Mouse (Mus musculus): ENCODE measurements around the gene Fhl1. TPM values are rescaled to one million over a fixed set of nuclear protein-coding genes. Genes with fewer than 3 reads are reported as not detected.

The Fhl1 gene
- polyA plus RNA-seq, 1 experiment from 2014 or later = 545 TPM

DNA sequence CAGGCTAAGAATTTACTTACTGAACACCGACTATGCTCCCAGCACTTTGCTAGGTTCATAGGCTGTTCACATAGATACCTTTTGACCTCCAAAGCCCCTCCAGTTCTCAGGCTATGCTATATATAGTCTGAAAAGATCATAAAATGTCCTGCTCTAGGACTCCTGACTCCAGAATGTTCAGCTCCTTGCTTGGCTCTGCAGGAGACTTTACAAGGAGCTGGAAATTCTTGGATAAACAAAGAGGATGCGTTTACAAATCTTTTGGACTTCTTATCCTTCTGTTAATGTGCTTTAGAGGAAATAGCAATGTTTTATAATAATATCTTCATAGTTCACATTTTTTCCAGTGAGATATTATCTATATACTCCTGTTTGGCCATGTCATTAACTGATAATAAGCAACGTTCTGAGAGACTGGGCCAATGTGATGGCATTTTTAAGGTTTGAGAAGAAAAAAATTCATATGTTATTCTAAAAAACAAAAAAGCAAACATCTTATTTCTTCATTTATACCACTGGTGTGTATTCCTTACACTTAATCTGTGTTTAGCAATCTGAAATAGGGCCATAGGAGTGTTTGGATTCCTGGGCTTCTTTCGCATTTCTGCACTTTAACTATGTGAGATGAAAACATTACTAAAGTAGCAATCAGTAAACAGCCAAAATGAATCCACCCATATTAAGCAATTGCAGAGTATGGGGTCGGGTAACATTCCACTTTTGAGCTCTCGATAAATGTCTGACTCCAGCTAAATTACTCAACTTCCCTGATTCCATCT, 22.8 kb upstream of the Fhl1 start:
- Histone ChIP-seq H3K27ac (ENCODE audit: low read length) (peak overlapping the region; percentile 66), H3K4me3 (ENCODE audit: low read length) (no peak overlapping the region), H3K4me2 (ENCODE audit: low read depth, low read length) (no peak overlapping the region), H3K36me3 (ENCODE audit: control insufficient read depth, insufficient read depth, low read length) (no peaks in the 10 kb centered on the region), H3K9ac (ENCODE audit: low read length) (no peak overlapping the region), H3K4me1 (replicated peaks; ENCODE audit: control insufficient read depth, insufficient read depth, low read length) (no peaks in the 10 kb centered on the region), H3K9me3 (ENCODE audit: control insufficient read depth, low read length) (no peaks in the 10 kb centered on the region), H3K27me3 (ENCODE audit: control insufficient read depth, insufficient read depth, low read depth, low read length) (no peaks in the 10 kb centered on the region)
- 50% methylated on average over 6 of the region's 6 CpGs for WGBS
- peak; percentile 88 for ATAC-seq (ENCODE audit: low read depth)

DNA sequence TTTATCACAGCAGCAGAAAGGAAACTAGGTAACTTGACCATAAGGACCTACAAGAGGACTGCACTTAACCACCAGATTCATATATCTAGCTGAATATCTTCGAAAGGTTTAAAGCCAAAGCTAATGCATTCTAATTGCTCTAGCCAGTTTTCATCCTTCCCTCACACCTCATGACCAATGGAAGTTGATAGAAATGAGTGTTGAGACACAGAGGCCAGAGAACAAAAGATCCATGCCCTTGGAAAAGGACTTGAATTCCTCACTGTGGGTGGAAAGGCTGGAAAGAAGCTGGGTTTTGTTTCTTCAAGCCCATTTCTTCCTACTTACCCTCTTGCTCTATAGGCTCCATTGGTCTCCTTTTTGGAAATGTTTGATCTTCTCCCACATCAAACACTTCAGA, 21.1 kb upstream of the Fhl1 start:
- no peaks in the 10 kb centered on the region for H3K27me3 ChIP-seq (ENCODE audit: control insufficient read depth, insufficient read depth, low read depth, low read length)
- no peak overlapping the region for H3K4me2 ChIP-seq (ENCODE audit: low read depth, low read length)
- ATAC-seq (ENCODE audit: low read depth) = no peak

DNA sequence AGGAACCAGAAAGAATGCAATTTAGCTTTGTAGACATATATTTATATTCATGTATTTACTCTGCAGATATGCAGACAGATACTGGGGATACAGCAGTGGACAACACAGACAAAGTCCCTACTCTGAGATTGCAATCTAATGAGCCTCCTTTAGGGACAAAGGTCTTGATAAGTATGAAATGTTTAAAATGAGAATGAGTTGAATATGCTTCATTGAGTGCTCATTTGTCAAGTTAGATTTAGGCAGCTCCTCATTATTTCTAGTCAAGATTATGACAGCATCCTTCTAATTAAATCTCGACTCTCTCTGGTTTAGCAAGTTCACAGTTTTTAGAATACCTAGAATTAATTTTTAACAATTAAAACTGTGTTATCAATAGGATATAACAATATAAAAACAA, 18.9 kb upstream of the Fhl1 start:
- Histone ChIP-seq H3K4me1 (replicated peaks; ENCODE audit: control insufficient read depth, insufficient read depth, low read length) (no peaks in the 10 kb centered on the region), H3K9me3 (ENCODE audit: control insufficient read depth, low read length) (no peaks in the 10 kb centered on the region), H3K9ac (ENCODE audit: low read length) (no peak overlapping the region), H3K27me3 (ENCODE audit: control insufficient read depth, insufficient read depth, low read depth, low read length) (no peaks in the 10 kb centered on the region), H3K36me3 (ENCODE audit: control insufficient read depth, insufficient read depth, low read length) (no peaks in the 10 kb centered on the region), H3K4me3 (ENCODE audit: low read length) (no peak overlapping the region), H3K27ac (ENCODE audit: low read length) (no peak overlapping the region), H3K4me2 (ENCODE audit: low read depth, low read length) (no peak overlapping the region)
- 74% methylated on average over 1 of the region's 1 CpGs for WGBS
- ATAC-seq (ENCODE audit: low read depth) = no peak

More for the DNA sequence above, 21.1 kb upstream of the Fhl1 start:
- no peak overlapping the region for H3K9ac ChIP-seq (ENCODE audit: low read length)
- H3K27ac ChIP-seq (ENCODE audit: low read length) = peak overlapping the region; percentile 10; the same call in 1 of the 2 replicates
- no peaks in the 10 kb centered on the region for H3K9me3 ChIP-seq (ENCODE audit: control insufficient read depth, low read length)
- no peak overlapping the region for H3K4me3 ChIP-seq (ENCODE audit: low read length)
- WGBS = 85% methylated on average over 1 of the region's 1 CpGs
- H3K4me1 ChIP-seq (replicated peaks; ENCODE audit: control insufficient read depth, insufficient read depth, low read length) = no peaks in the 10 kb centered on the region
- H3K36me3 ChIP-seq (ENCODE audit: control insufficient read depth, insufficient read depth, low read length) = no peaks in the 10 kb centered on the region

DNA sequence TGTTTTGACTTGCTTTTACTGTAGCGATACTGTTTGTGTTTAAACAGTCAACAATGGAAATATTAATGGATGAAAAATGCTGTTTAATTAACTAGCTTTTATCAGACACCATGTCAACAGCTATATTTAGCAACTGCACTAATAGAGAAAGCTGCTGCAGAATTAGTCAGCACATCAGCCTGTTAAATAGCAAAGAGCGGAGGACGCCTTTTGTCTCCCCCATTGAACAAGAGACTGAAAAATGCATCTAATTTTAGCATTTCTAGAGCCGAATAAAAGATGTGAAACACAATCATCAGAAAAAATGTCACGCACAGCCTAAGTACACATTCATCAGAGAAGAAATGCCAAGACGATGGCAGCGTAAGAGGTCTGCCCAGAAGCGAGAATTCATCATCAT, 9.0 kb upstream of the Fhl1 start:
- no peaks in the 10 kb centered on the region for H3K9me3 ChIP-seq (ENCODE audit: control insufficient read depth, low read length)
- no peaks in the 10 kb centered on the region for H3K36me3 ChIP-seq (ENCODE audit: control insufficient read depth, insufficient read depth, low read length)
- H3K4me2 ChIP-seq (ENCODE audit: low read depth, low read length) = no peak overlapping the region
- H3K27me3 ChIP-seq (ENCODE audit: control insufficient read depth, insufficient read depth, low read depth, low read length) = no peaks in the 10 kb centered on the region
- ATAC-seq (ENCODE audit: low read depth) = no peak
- no peak overlapping the region for H3K9ac ChIP-seq (ENCODE audit: low read length)
- 78% methylated on average over 8 of the region's 8 CpGs for WGBS
- H3K4me1 ChIP-seq (replicated peaks; ENCODE audit: control insufficient read depth, insufficient read depth, low read length) = no peaks in the 10 kb centered on the region
- no peak overlapping the region for H3K4me3 ChIP-seq (ENCODE audit: low read length)
- H3K27ac ChIP-seq (ENCODE audit: low read length) = no peak overlapping the region

DNA sequence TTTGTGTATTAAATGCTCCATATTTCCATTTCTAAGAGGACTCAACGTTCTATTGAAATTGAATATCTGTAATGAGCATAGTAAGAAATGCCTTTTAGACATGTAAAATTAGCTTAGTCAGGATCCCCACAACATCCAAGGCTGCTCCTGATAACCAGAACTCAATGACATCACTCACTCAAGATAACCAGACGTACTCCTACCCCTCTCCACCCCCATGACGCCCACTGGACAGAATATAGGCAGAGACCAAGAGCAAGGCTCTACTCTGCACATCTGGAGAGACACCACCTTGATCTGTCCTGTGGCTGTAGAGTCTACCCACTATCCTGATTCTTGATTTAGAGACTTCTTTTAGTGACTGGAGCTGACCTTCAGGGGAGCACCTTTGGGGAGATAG, 3.1 kb upstream of the Fhl1 start:
- Histone ChIP-seq H3K4me1 (replicated peaks; ENCODE audit: control insufficient read depth, insufficient read depth, low read length) (peaks cover 4% of the 10 kb centered on the region; the same call in 1 of the 2 replicates), H3K27ac (ENCODE audit: low read length) (no peak overlapping the region), H3K9me3 (ENCODE audit: control insufficient read depth, low read length) (no peaks in the 10 kb centered on the region), H3K4me3 (ENCODE audit: low read length) (no peak overlapping the region), H3K36me3 (ENCODE audit: control insufficient read depth, insufficient read depth, low read length) (no peaks in the 10 kb centered on the region), H3K9ac (ENCODE audit: low read length) (no peak overlapping the region), H3K27me3 (ENCODE audit: control insufficient read depth, insufficient read depth, low read depth, low read length) (no peaks in the 10 kb centered on the region), H3K4me2 (ENCODE audit: low read depth, low read length) (no peak overlapping the region)
- WGBS = 52% methylated on average over 3 of the region's 3 CpGs
- no peak for ATAC-seq (ENCODE audit: low read depth)

- peak overlapping the region; percentile 63 for H3K4me3 ChIP-seq (ENCODE audit: low read length)
- WGBS = 26% methylated on average over 8 of the region's 10 CpGs
- H3K4me2 ChIP-seq (ENCODE audit: low read depth, low read length) = peak overlapping the region; percentile 57
- peak overlapping the region; percentile 66 for H3K9ac ChIP-seq (ENCODE audit: low read length)
- peaks cover 4% of the 10 kb centered on the region; the same call in 1 of the 2 replicates for H3K4me1 ChIP-seq (replicated peaks; ENCODE audit: control insufficient read depth, insufficient read depth, low read length)
- peak overlapping the region; percentile 72 for H3K27ac ChIP-seq (ENCODE audit: low read length)
- ATAC-seq (ENCODE audit: low read depth) = peak; percentile 27
- no peaks in the 10 kb centered on the region for H3K36me3 ChIP-seq (ENCODE audit: control insufficient read depth, insufficient read depth, low read length)
- H3K27me3 ChIP-seq (ENCODE audit: control insufficient read depth, insufficient read depth, low read depth, low read length) = no peaks in the 10 kb centered on the region
- no peaks in the 10 kb centered on the region for H3K9me3 ChIP-seq (ENCODE audit: control insufficient read depth, low read length)
These were observed 720 bp upstream of the Fhl1 start for GRCm38 (mm10) chrX:56730828-56731305.

DNA sequence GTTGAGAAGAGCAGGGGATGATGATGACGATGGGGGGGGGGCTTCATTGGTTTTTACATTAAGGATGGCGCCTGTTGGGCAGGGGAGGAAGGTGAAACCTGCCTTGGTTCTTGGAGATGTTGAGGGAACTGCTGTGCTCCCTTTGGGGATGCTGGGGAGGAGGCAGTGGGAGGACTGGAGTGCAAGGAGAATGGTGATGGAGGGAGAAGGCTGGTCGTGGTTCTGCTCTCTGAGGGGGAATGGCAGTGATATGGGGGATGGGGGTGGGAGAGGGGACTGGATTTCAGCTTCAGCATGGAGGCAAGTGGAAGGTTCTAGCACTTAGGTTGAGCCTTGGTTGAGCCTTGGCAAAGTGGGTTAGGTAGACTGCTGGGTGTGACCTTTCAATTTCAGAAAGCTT, 814 bp downstream of the Fhl1 start:
- no peaks in the 10 kb centered on the region for H3K9me3 ChIP-seq (ENCODE audit: control insufficient read depth, low read length)
- 11% methylated on average over 3 of the region's 3 CpGs for WGBS
- peak overlapping the region; percentile 57 for H3K4me2 ChIP-seq (ENCODE audit: low read depth, low read length)
- H3K36me3 ChIP-seq (ENCODE audit: control insufficient read depth, insufficient read depth, low read length) = no peaks in the 10 kb centered on the region
- H3K9ac ChIP-seq (ENCODE audit: low read length) = peak overlapping the region; percentile 79
- ATAC-seq (ENCODE audit: low read depth) = no peak
- H3K4me1 ChIP-seq (replicated peaks; ENCODE audit: control insufficient read depth, insufficient read depth, low read length) = peaks cover 4% of the 10 kb centered on the region; the same call in 1 of the 2 replicates
- no peaks in the 10 kb centered on the region for H3K27me3 ChIP-seq (ENCODE audit: control insufficient read depth, insufficient read depth, low read depth, low read length)
- peak overlapping the region; percentile 77 for H3K27ac ChIP-seq (ENCODE audit: low read length)
- H3K4me3 ChIP-seq (ENCODE audit: low read length) = peak overlapping the region; percentile 63

DNA sequence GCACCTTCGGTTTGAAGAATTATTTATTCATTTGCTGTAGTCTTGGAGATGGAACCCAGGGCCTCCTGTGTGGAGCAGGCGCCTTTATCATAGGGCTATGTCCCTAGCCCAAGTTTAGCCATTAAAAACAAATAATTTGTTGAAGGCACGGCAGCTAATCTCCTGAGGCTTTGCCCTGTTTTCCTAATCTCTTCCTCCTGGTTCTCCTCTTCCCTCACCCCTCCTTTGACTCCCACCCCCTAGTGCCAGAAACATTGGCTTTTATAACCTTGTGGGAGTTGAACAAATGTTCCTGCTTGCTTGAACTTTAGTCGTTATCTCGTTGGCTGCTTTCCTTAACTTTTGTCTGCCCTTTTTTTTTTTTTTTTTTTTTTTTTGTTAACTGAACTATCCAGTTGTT, 2.8 kb downstream of the Fhl1 start:
- peak overlapping the region; percentile 38 for H3K4me3 ChIP-seq (ENCODE audit: low read length)
- H3K9ac ChIP-seq (ENCODE audit: low read length) = peak overlapping the region; percentile 28; the same call in 1 of the 2 replicates
- peaks cover 4% of the 10 kb centered on the region; the same call in 1 of the 2 replicates for H3K4me1 ChIP-seq (replicated peaks; ENCODE audit: control insufficient read depth, insufficient read depth, low read length)
- WGBS = 28% methylated on average over 5 of the region's 5 CpGs
- H3K27me3 ChIP-seq (ENCODE audit: control insufficient read depth, insufficient read depth, low read depth, low read length) = no peaks in the 10 kb centered on the region
- H3K36me3 ChIP-seq (ENCODE audit: control insufficient read depth, insufficient read depth, low read length) = no peaks in the 10 kb centered on the region
- H3K27ac ChIP-seq (ENCODE audit: low read length) = peak overlapping the region; percentile 61; the same call in 1 of the 2 replicates
- no peak for ATAC-seq (ENCODE audit: low read depth)
- no peaks in the 10 kb centered on the region for H3K9me3 ChIP-seq (ENCODE audit: control insufficient read depth, low read length)
- 0 out of 2 replicates have a peak overlapping the region, but pooled peaks have one; percentile 22 for H3K4me2 ChIP-seq (ENCODE audit: low read depth, low read length)

GRCm38 (mm10) chrX:56736226-56736625, 4.6 kb downstream of the Fhl1 start:
- H3K4me1 ChIP-seq (replicated peaks; ENCODE audit: control insufficient read depth, insufficient read depth, low read length) = no peaks in the 10 kb centered on the region
- 60% methylated on average over 1 of the region's 1 CpGs for WGBS
- H3K9me3 ChIP-seq (ENCODE audit: control insufficient read depth, low read length) = no peaks in the 10 kb centered on the region
- peak overlapping the region; percentile 8; the same call in 1 of the 2 replicates for H3K4me2 ChIP-seq (ENCODE audit: low read depth, low read length)
- H3K4me3 ChIP-seq (ENCODE audit: low read length) = no peak overlapping the region
- ATAC-seq (ENCODE audit: low read depth) = no peak
- no peaks in the 10 kb centered on the region for H3K27me3 ChIP-seq (ENCODE audit: control insufficient read depth, insufficient read depth, low read depth, low read length)
- no peak overlapping the region for H3K9ac ChIP-seq (ENCODE audit: low read length)
- no peaks in the 10 kb centered on the region for H3K36me3 ChIP-seq (ENCODE audit: control insufficient read depth, insufficient read depth, low read length)
- no peak overlapping the region for H3K27ac ChIP-seq (ENCODE audit: low read length)
